Mouse (Mus musculus) kidney, embryonic 16.5 days (tissue): ENCODE measurements at regions not wholly inside any gene's neighbourhood (a gene's known extent, or its start where the extent isn't known, plus 50 kb on each side); places are given as distances from the start of the nearest gene placed in this dataset.

ENCODE experiments used
- ATAC-seq: fragments of 200-750 bp; cut with Nextera tagmentation; 2 replicates; pipeline ENCODE4 v1.8.0; 2017; ENCODE audit warnings: moderate TSS enrichment; ENCODE audit not compliant: low FRiP score, low TSS enrichment
- H3K27ac ChIP-seq: fragments of 300-500 bp; sonication (generic); 2 replicates; pipeline ENCODE4 v1.5.1; 2014; ENCODE audit warnings: low read length
- H3K27me3 ChIP-seq: fragments of 300-500 bp; sonication (generic); 2 replicates; pipeline ENCODE4 v1.6.1; 2014; ENCODE audit warnings: low read length, control low read depth, mixed read lengths; ENCODE audit not compliant: insufficient read depth
- H3K36me3 ChIP-seq: fragments of 300-500 bp; sonication (generic); 2 replicates; pipeline ENCODE4 v1.6.1; 2014; ENCODE audit warnings: low read length, control low read depth, mixed read lengths; ENCODE audit not compliant: insufficient read depth
- H3K4me1 ChIP-seq: fragments of 300-500 bp; sonication (generic); 2 replicates; pipeline ENCODE4 v1.6.1; 2014; ENCODE audit warnings: low read length, control low read depth, mixed read lengths; ENCODE audit not compliant: insufficient read depth
- H3K4me2 ChIP-seq: fragments of 300-500 bp; sonication (generic); replicated peaks from 2 replicates; pipeline ENCODE4 v1.6.1; 2014; ENCODE audit warnings: low read depth, low read length
- H3K4me3 ChIP-seq: fragments of 300-500 bp; sonication (generic); 2 replicates; pipeline ENCODE4 v1.5.1; 2014; ENCODE audit warnings: mild to moderate bottlenecking, low read length
- H3K9ac ChIP-seq: fragments of 300-500 bp; sonication (generic); replicated peaks from 2 replicates; pipeline ENCODE4 v1.6.1; 2014; ENCODE audit warnings: low read length
- H3K9me3 ChIP-seq: fragments of 300-500 bp; sonication (generic); 2 replicates; pipeline ENCODE4 v1.6.1; 2016; ENCODE audit warnings: low read length, control low read depth
- WGBS: fragments of 180-500 bp; shearing (Covaris S2); extraction: QIAGEN DNeasy Blood & Tissue Kit; methylation state at CpG from one replicate; pipeline ENCODE4 v1.1.7; 2014; 5-methylcytosine and 5-hydroxymethylcytosine counted together

DNA sequence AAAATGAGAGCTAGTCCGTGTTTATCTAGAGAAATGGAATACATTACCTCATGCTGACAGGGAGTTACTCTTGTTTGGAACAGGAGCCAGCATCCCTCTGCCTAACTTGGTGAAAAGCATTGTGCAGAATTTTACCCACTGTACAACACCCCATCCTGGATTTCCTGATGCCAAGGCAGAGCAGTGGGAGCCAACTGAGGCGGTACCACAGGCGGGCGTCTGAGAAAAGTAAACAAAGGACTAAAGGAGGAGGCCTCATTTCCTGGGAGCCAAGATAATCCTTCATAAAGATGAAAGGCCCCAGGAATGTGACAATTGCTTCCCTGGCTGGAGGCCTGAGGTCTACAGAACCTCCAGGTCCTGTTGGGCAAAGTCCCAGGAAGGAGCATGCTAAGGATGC is 115.6 kb upstream of the Crim1 start:
- no peaks in the 10 kb centered on the region for H3K36me3 ChIP-seq
- no peak overlapping the region for H3K27ac ChIP-seq
- H3K9me3 ChIP-seq: no peaks in the 10 kb centered on the region
- no peak overlapping the region for H3K4me2 ChIP-seq
- no peak for ATAC-seq
- no peak overlapping the region for H3K4me3 ChIP-seq
- no peak overlapping the region for H3K9ac ChIP-seq
- WGBS: 38% methylated on average over 4 of the region's 4 CpGs
- no peaks in the 10 kb centered on the region for H3K4me1 ChIP-seq
- no peaks in the 10 kb centered on the region for H3K27me3 ChIP-seq

DNA sequence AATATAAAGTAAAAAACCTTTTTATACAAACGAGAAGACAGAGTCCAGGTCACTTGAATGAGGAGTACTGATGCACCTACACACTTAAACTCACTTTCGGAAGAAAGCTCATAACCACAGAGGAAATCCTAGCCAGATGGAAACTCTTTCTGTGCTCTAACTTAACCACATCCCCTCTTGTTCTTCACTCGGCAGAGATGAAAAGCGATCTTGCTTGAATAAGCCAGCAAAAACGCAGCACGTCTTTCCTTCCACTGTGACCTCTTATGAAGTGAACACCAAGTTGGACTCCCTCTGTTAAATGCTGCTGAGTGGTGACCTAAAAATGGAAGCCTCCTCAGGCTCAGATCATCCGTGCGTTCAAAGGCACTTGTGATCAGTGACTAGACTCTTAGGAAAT is 113.1 kb upstream of the Crim1 start:
- no peaks in the 10 kb centered on the region for H3K9me3 ChIP-seq
- H3K4me3 ChIP-seq: no peak overlapping the region
- no peak overlapping the region for H3K4me2 ChIP-seq
- no peaks in the 10 kb centered on the region for H3K36me3 ChIP-seq
- H3K27me3 ChIP-seq: no peaks in the 10 kb centered on the region
- no peak overlapping the region for H3K27ac ChIP-seq
- H3K9ac ChIP-seq: no peak overlapping the region
- H3K4me1 ChIP-seq: no peaks in the 10 kb centered on the region
- no peak for ATAC-seq
- WGBS: 60% methylated on average over 8 of the region's 8 CpGs

DNA sequence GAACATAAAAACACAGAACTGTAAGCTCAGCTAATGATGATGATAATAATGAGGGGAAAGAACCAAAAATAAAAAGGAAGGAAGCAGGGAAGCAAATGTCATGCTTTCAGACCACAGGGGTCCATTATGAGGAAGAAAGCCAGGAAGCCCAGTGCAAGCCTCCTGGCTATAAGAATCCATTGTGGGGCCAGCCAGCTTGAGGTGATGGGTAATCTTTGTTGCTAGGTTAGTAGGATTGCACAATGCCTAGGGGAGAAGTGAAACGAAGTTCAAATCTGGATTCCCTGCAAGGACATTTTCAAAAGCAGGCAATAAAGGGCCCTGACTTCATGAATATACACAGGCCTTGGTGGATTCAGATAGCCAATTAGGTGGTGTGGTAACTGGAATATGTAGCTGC is 102.3 kb upstream of the Crim1 start:
- H3K27me3 ChIP-seq: no peaks in the 10 kb centered on the region
- no peak overlapping the region for H3K27ac ChIP-seq
- H3K9me3 ChIP-seq: no peaks in the 10 kb centered on the region
- H3K36me3 ChIP-seq: no peaks in the 10 kb centered on the region
- H3K4me1 ChIP-seq: no peaks in the 10 kb centered on the region
- 60% methylated on average over 1 of the region's 1 CpGs for WGBS
- no peak overlapping the region for H3K4me3 ChIP-seq
- H3K4me2 ChIP-seq: no peak overlapping the region
- ATAC-seq: no peak
- no peak overlapping the region for H3K9ac ChIP-seq

DNA sequence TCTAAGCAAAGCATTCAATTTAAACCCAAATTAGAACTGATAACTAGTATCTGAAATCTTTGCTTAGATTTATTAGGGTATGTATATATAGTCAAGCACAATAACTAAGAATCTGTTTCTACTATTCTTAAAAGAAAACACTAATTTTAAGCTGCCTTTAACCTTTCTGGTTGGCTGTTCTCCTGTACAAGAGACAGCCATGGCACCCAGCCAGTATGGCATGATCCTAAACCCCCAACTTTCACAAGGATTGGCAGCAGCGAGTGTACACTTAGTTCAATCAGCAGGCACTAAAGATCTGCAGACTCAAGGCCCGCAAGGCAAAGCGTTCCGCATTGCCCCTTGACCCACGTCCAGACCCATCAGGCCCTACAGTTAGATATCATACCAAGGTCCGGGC is 91.3 kb upstream of the Crim1 start:
- H3K27ac ChIP-seq: no peak overlapping the region
- 92% methylated on average over 6 of the region's 6 CpGs for WGBS

DNA sequence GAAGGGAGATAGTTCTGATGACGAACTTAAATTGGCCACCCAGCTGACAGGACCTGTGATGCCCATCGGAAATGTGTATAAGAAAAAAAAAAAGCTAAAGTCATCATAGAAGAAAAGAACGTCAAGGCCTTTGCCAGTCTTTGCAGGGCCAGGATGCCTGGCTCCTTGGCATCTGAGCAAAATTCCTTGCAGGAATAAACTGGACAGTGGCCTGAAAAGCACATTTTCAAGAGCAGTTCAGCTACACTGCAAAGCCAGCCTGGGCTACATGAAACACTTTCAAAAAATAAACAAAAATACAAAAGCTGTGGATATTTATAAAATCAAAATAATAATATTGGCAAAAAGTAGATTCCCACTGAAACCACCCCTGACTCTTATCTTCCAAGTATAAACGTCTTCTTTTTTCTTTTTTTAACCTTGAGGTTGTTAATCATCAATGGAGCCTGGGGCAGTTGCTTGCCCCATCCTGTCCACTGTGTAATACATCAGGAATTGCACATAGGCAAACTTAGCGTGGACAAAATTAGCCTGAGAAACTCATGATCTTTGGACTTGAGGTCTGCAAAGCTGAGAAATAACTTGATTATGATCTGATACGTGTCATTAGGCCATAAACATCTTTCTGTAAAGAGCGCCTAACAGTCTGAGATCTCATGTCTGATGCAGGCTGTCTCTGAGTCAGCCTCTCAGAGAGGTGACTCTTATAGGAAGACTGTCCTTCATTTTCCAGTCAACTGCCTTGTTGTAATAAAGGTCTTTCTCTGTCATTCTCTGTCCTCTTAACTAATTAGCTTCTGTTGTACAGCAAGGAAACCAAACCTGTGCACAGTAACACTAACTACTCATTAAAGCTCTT is 90.5 kb upstream of the Crim1 start:
- Histone ChIP-seq H3K4me2 (no peak overlapping the region), H3K4me1 (no peaks in the 10 kb centered on the region), H3K27ac (no peak overlapping the region), H3K27me3 (no peaks in the 10 kb centered on the region), H3K4me3 (no peak overlapping the region), H3K9ac (no peak overlapping the region), H3K36me3 (no peaks in the 10 kb centered on the region), H3K9me3 (no peaks in the 10 kb centered on the region)
- 0 out of 2 replicates have a peak, but pooled peaks have one; percentile 51 for ATAC-seq
- WGBS: 65% methylated on average over 7 of the region's 7 CpGs

More for the DNA sequence above, 91.3 kb upstream of the Crim1 start:
- Histone ChIP-seq H3K4me3 (no peak overlapping the region), H3K36me3 (no peaks in the 10 kb centered on the region), H3K27me3 (no peaks in the 10 kb centered on the region), H3K9me3 (no peaks in the 10 kb centered on the region), H3K4me1 (no peaks in the 10 kb centered on the region), H3K4me2 (no peak overlapping the region), H3K9ac (no peak overlapping the region)
- no peak for ATAC-seq

DNA sequence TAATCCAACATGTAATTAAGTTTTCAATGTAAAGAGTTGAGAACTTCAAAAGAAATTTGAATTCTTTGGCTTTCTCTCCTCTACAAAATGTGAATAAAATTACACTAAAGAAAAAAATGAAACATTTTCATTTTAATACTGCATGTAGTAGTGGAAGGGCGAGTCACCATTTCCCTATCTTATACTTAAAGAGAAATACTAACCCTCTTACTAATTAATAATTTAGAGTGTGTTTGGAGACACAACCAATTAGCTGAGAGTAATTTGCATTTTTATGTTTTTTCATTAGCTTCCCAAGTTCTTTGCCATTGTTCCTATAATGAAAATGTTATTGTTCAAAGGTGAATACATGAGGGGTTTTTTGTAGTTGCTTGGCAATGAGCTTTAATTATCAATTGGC is 67.9 kb upstream of the Crim1 start:
- H3K9ac ChIP-seq: no peak overlapping the region
- H3K4me2 ChIP-seq: no peak overlapping the region
- ATAC-seq: no peak
- H3K4me1 ChIP-seq: no peaks in the 10 kb centered on the region
- no peak overlapping the region for H3K27ac ChIP-seq
- H3K9me3 ChIP-seq: no peaks in the 10 kb centered on the region
- H3K4me3 ChIP-seq: no peak overlapping the region
- no peaks in the 10 kb centered on the region for H3K36me3 ChIP-seq
- WGBS: 90% methylated on average over 1 of the region's 1 CpGs
- no peaks in the 10 kb centered on the region for H3K27me3 ChIP-seq

DNA sequence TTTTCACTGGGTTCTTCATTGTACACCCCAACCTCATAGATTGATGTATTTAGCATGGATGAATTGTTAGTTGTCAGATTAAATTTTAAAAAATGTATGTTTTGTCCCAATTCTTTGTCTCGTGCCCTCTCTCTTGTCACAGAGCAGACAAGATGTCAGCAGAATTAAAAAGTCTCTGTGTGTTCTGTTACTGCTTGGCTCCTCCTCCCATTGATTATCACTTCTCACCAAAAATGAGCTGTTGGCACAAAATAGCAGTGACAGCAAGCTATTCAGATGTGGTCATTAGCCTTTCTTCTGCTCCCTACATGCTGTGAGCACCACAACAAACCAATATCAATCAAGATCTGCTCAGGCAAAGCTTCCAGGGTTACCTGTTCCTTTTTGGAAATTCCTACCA is 62.1 kb upstream of the Crim1 start:
- H3K4me2 ChIP-seq: no peak overlapping the region
- H3K4me3 ChIP-seq: no peak overlapping the region
- no peak for ATAC-seq
- no peaks in the 10 kb centered on the region for H3K36me3 ChIP-seq
- WGBS: 97% methylated on average over 1 of the region's 1 CpGs
- H3K27me3 ChIP-seq: no peaks in the 10 kb centered on the region
- no peaks in the 10 kb centered on the region for H3K4me1 ChIP-seq
- no peaks in the 10 kb centered on the region for H3K9me3 ChIP-seq
- no peak overlapping the region for H3K9ac ChIP-seq
- H3K27ac ChIP-seq: no peak overlapping the region

DNA sequence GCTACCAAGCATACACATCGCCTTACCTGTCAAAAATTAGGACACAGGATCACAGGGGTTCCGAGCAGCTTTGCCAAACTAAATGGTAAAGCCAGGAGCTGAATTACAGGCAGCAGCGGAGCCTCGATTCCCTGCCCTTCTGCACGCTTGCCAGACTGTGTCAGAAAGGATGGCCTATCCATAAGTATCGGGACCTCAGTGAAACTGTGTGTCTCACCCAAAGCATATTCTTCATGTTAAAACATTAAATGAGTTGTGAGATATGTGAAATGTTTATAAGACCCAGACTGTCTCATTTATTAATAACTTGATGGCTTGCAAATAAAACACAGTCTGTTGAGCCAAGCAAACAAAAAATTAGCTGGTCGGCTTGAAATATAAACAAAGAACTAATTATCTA is 59.4 kb upstream of the Crim1 start:
- Histone ChIP-seq H3K27me3 (no peaks in the 10 kb centered on the region), H3K4me3 (no peak overlapping the region), H3K9me3 (no peaks in the 10 kb centered on the region), H3K36me3 (no peaks in the 10 kb centered on the region), H3K4me2 (no peak overlapping the region), H3K9ac (no peak overlapping the region), H3K27ac (no peak overlapping the region), H3K4me1 (no peaks in the 10 kb centered on the region)
- WGBS: 83% methylated on average over 7 of the region's 7 CpGs
- ATAC-seq: no peak

DNA sequence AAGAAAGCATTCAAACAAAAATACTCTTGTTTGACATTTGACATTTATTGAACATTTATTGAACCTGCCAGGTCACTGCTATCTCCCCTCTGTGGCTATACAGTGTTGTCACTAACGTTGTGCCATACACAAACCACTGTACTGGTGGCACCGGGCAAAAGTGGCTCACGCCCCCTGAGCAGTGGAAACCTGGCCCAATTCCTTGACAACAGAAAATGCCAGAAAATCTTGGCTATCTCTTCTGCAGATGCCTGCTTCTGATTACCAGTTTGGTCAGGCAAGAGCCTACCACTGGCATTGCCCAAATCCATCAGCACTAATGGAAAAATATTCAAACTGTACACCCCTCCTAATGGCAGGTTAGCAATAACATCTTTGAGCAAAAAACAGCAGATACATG is 58.9 kb upstream of the Crim1 start:
- Histone ChIP-seq H3K4me1 (no peaks in the 10 kb centered on the region), H3K4me2 (no peak overlapping the region), H3K27me3 (no peaks in the 10 kb centered on the region), H3K9me3 (no peaks in the 10 kb centered on the region), H3K36me3 (no peaks in the 10 kb centered on the region), H3K4me3 (no peak overlapping the region), H3K9ac (no peak overlapping the region), H3K27ac (no peak overlapping the region)
- 90% methylated on average over 3 of the region's 3 CpGs for WGBS
- ATAC-seq: no peak

DNA sequence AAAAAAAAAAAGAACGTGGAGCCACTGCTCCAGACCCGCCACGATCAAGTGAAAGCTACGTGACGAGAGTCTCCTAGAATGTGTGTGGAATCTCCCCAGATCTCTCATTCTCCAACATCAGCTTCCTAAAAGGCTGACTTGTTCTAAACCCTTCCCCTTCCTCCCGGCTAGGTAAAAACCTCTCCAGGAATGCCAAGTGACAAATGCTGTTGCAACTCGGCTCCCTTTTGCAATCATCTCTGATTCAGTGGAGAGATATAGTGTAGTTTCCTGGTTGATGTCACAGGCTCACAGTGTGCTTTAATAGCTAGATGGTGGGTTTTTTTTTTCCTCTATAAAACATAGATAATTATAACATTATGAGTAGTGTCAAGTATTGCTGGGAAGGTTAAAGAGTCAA is 57.6 kb upstream of the Crim1 start:
- H3K27me3 ChIP-seq: no peaks in the 10 kb centered on the region
- WGBS: 82% methylated on average over 7 of the region's 7 CpGs
- no peak for ATAC-seq

More for the DNA sequence above, 57.6 kb upstream of the Crim1 start:
- Histone ChIP-seq H3K4me1 (no peaks in the 10 kb centered on the region), H3K9me3 (no peaks in the 10 kb centered on the region), H3K4me3 (no peak overlapping the region), H3K36me3 (no peaks in the 10 kb centered on the region), H3K9ac (no peak overlapping the region), H3K27ac (no peak overlapping the region), H3K4me2 (no peak overlapping the region)
